Mouse (Mus musculus): ENCODE measurements around the gene Krtap4-8. TPM values are rescaled to one million over a fixed set of nuclear protein-coding genes. Genes with fewer than 3 reads are reported as not detected.
"Not testable (repeated sequence)": the region's sequence is repeated elsewhere in the genome, so short reads cannot be mapped to it uniquely, and the experiment has no call there.

Gene Krtap4-8
- not detected in 2 replicates for polyA plus RNA-seq (2014; fragmentation: Nextera tagmentation; extraction: Ambion mirVana)

GRCm38 (mm10) chr11:99780604-99781003 lies at the start of gene Krtap4-8:
Gene Krtap4-8 (minus strand): TSS chr11:99780704.
- Histone ChIP-seq H3K27ac (ENCODE audit: low read depth, low read length) (no peak within 1 kb of the TSS), H3K4me1 (ENCODE audit: control insufficient read depth, insufficient read depth, low read length) (no peaks in the 10 kb centered on the region)

GRCm38 (mm10) chr11:99815566-99815965 lies 35.1 kb upstream of the Krtap4-8 start, which contains the start of gene Gm11564:
Gene Gm11564 (minus strand): TSS chr11:99815666.
- H3K9ac ChIP-seq (ENCODE audit: low read depth, low read length); H3K9me3 ChIP-seq (replicated peaks; ENCODE audit: control insufficient read depth, low read length); H3K27me3 ChIP-seq (ENCODE audit: control insufficient read depth, insufficient read depth, low read length); H3K4me3 ChIP-seq (ENCODE audit: low read depth, low read length); H3K4me1 ChIP-seq (ENCODE audit: control insufficient read depth, insufficient read depth, low read length); ATAC-seq (replicated peaks; ENCODE audit: insufficient number of reproducible peaks, low FRiP score, low TSS enrichment); H3K27ac ChIP-seq (ENCODE audit: low read depth, low read length); H3K4me2 ChIP-seq; H3K36me3 ChIP-seq (ENCODE audit: control insufficient read depth, insufficient read depth, low read length): not testable (repeated sequence)
- WGBS (ENCODE audit: insufficient replicate concordance): 81% methylated on average over 2 of the region's 2 CpGs

More at GRCm38 (mm10) chr11:99780604-99781003, at the start of gene Krtap4-8:
- H3K27me3 ChIP-seq (ENCODE audit: control insufficient read depth, insufficient read depth, low read length): no peaks in the 10 kb centered on the region
- no peaks in the 10 kb centered on the region for H3K9me3 ChIP-seq (replicated peaks; ENCODE audit: control insufficient read depth, low read length)
- no peak for ATAC-seq (replicated peaks; ENCODE audit: insufficient number of reproducible peaks, low FRiP score, low TSS enrichment)
- no peaks in the 10 kb centered on the region for H3K36me3 ChIP-seq (ENCODE audit: control insufficient read depth, insufficient read depth, low read length)
- no peak within 1 kb of the TSS for H3K9ac ChIP-seq (ENCODE audit: low read depth, low read length)
- WGBS (ENCODE audit: insufficient replicate concordance): 93% methylated on average over 2 of the region's 2 CpGs
- H3K4me2 ChIP-seq: no peak within 1 kb of the TSS
- H3K4me3 ChIP-seq (ENCODE audit: low read depth, low read length): no peak within 1 kb of the TSS

GRCm38 (mm10) chr11:99809792-99810191 lies 29.3 kb upstream of the Krtap4-8 start, which contains the start of gene Krtap4-13:
Gene Krtap4-13 (minus strand): TSS chr11:99809892.
- not testable (repeated sequence) for H3K27ac ChIP-seq (ENCODE audit: low read depth, low read length); H3K9me3 ChIP-seq (replicated peaks; ENCODE audit: control insufficient read depth, low read length); H3K36me3 ChIP-seq (ENCODE audit: control insufficient read depth, insufficient read depth, low read length); H3K4me3 ChIP-seq (ENCODE audit: low read depth, low read length); H3K4me2 ChIP-seq; H3K4me1 ChIP-seq (ENCODE audit: control insufficient read depth, insufficient read depth, low read length); H3K27me3 ChIP-seq (ENCODE audit: control insufficient read depth, insufficient read depth, low read length); ATAC-seq (replicated peaks; ENCODE audit: insufficient number of reproducible peaks, low FRiP score, low TSS enrichment); H3K9ac ChIP-seq (ENCODE audit: low read depth, low read length)

GRCm38 (mm10) chr11:99804346-99804745 lies 23.8 kb upstream of the Krtap4-8 start, which contains the start of gene Gm11554:
Gene Gm11554 (minus strand): TSS chr11:99804446.
- not testable (repeated sequence) for H3K27me3 ChIP-seq (ENCODE audit: control insufficient read depth, insufficient read depth, low read length); ATAC-seq (replicated peaks; ENCODE audit: insufficient number of reproducible peaks, low FRiP score, low TSS enrichment); H3K4me1 ChIP-seq (ENCODE audit: control insufficient read depth, insufficient read depth, low read length); H3K9ac ChIP-seq (ENCODE audit: low read depth, low read length); H3K4me2 ChIP-seq; H3K36me3 ChIP-seq (ENCODE audit: control insufficient read depth, insufficient read depth, low read length); H3K9me3 ChIP-seq (replicated peaks; ENCODE audit: control insufficient read depth, low read length); H3K4me3 ChIP-seq (ENCODE audit: low read depth, low read length); H3K27ac ChIP-seq (ENCODE audit: low read depth, low read length)
- no CpG with 5 or more reads among the region's 1 CpGs for WGBS (ENCODE audit: insufficient replicate concordance)

GRCm38 (mm10) chr11:99798832-99799231 lies 18.3 kb upstream of the Krtap4-8 start, which contains the start of gene Gm11569:
Gene Gm11569 (minus strand): TSS chr11:99798932.
- H3K27ac ChIP-seq (ENCODE audit: low read depth, low read length); H3K36me3 ChIP-seq (ENCODE audit: control insufficient read depth, insufficient read depth, low read length); H3K9me3 ChIP-seq (replicated peaks; ENCODE audit: control insufficient read depth, low read length); ATAC-seq (replicated peaks; ENCODE audit: insufficient number of reproducible peaks, low FRiP score, low TSS enrichment); H3K27me3 ChIP-seq (ENCODE audit: control insufficient read depth, insufficient read depth, low read length); H3K4me1 ChIP-seq (ENCODE audit: control insufficient read depth, insufficient read depth, low read length); H3K4me2 ChIP-seq; H3K9ac ChIP-seq (ENCODE audit: low read depth, low read length); H3K4me3 ChIP-seq (ENCODE audit: low read depth, low read length): not testable (repeated sequence)
- no CpG with 5 or more reads among the region's 1 CpGs for WGBS (ENCODE audit: insufficient replicate concordance)

- no peak for ATAC-seq (replicated peaks; ENCODE audit: insufficient number of reproducible peaks, low FRiP score, low TSS enrichment)
- Histone ChIP-seq H3K9ac (ENCODE audit: low read depth, low read length) (no peak within 1 kb of the TSS), H3K27ac (ENCODE audit: low read depth, low read length) (no peak within 1 kb of the TSS), H3K9me3 (replicated peaks; ENCODE audit: control insufficient read depth, low read length) (no peaks in the 10 kb centered on the region), H3K27me3 (ENCODE audit: control insufficient read depth, insufficient read depth, low read length) (no peaks in the 10 kb centered on the region), H3K36me3 (ENCODE audit: control insufficient read depth, insufficient read depth, low read length) (no peaks in the 10 kb centered on the region), H3K4me1 (ENCODE audit: control insufficient read depth, insufficient read depth, low read length) (no peaks in the 10 kb centered on the region), H3K4me2 (no peak within 1 kb of the TSS), H3K4me3 (ENCODE audit: low read depth, low read length) (no peak within 1 kb of the TSS)
- 72% methylated on average over 2 of the region's 2 CpGs for WGBS (ENCODE audit: insufficient replicate concordance)
Measured at GRCm38 (mm10) chr11:99793367-99793766, 12.9 kb upstream of the Krtap4-8 start, which contains the start of gene Gm11596. Gene Gm11596 (minus strand): TSS chr11:99793467.

GRCm38 (mm10) chr11:99784900-99785299 lies 4.4 kb upstream of the Krtap4-8 start, which contains the start of gene Krtap4-9:
Gene Krtap4-9 (plus strand): TSS chr11:99785200.
- H3K4me3 ChIP-seq (ENCODE audit: low read depth, low read length); H3K36me3 ChIP-seq (ENCODE audit: control insufficient read depth, insufficient read depth, low read length); H3K27ac ChIP-seq (ENCODE audit: low read depth, low read length); H3K27me3 ChIP-seq (ENCODE audit: control insufficient read depth, insufficient read depth, low read length); H3K4me1 ChIP-seq (ENCODE audit: control insufficient read depth, insufficient read depth, low read length); H3K9me3 ChIP-seq (replicated peaks; ENCODE audit: control insufficient read depth, low read length); H3K4me2 ChIP-seq; H3K9ac ChIP-seq (ENCODE audit: low read depth, low read length); ATAC-seq (replicated peaks; ENCODE audit: insufficient number of reproducible peaks, low FRiP score, low TSS enrichment): not testable (repeated sequence)

- WGBS (ENCODE audit: insufficient replicate concordance): 74% methylated on average over 7 of the region's 7 CpGs
- H3K36me3 ChIP-seq (ENCODE audit: control insufficient read depth, insufficient read depth, low read length): no peaks in the 10 kb centered on the region
- no peaks in the 10 kb centered on the region for H3K27me3 ChIP-seq (ENCODE audit: control insufficient read depth, insufficient read depth, low read length)
- H3K9me3 ChIP-seq (replicated peaks; ENCODE audit: control insufficient read depth, low read length): no peaks in the 10 kb centered on the region
- no peaks in the 10 kb centered on the region for H3K4me1 ChIP-seq (ENCODE audit: control insufficient read depth, insufficient read depth, low read length)
- H3K9ac ChIP-seq (ENCODE audit: low read depth, low read length): no peak overlapping the region
- H3K4me2 ChIP-seq: no peak overlapping the region
- H3K4me3 ChIP-seq (ENCODE audit: low read depth, low read length): no peak overlapping the region
- no peak for ATAC-seq (replicated peaks; ENCODE audit: insufficient number of reproducible peaks, low FRiP score, low TSS enrichment)
- no peak overlapping the region for H3K27ac ChIP-seq (ENCODE audit: low read depth, low read length)
Measured at GRCm38 (mm10) chr11:99778401-99778800, 2.1 kb downstream of the Krtap4-8 start.

- not testable (repeated sequence) for H3K9me3 ChIP-seq (replicated peaks; ENCODE audit: control insufficient read depth, low read length); H3K4me2 ChIP-seq; ATAC-seq (replicated peaks; ENCODE audit: insufficient number of reproducible peaks, low FRiP score, low TSS enrichment); H3K9ac ChIP-seq (ENCODE audit: low read depth, low read length); H3K36me3 ChIP-seq (ENCODE audit: control insufficient read depth, insufficient read depth, low read length); H3K27ac ChIP-seq (ENCODE audit: low read depth, low read length); H3K4me3 ChIP-seq (ENCODE audit: low read depth, low read length); H3K4me1 ChIP-seq (ENCODE audit: control insufficient read depth, insufficient read depth, low read length); H3K27me3 ChIP-seq (ENCODE audit: control insufficient read depth, insufficient read depth, low read length)
Measured at GRCm38 (mm10) chr11:99772813-99773212, 7.7 kb downstream of the Krtap4-8 start, which contains the start of gene Gm11595. Gene Gm11595 (minus strand): TSS chr11:99772913.
